Mouse (Mus musculus) hindbrain, embryonic 16.5 days (tissue): ENCODE results near the gene Crhr2. TPM values are rescaled to one million over a fixed set of nuclear protein-coding genes. Genes with fewer than 3 reads are reported as not detected.

Experiments used
- ATAC-seq: fragments of 200-750 bp; cut with Nextera tagmentation; 2 replicates; pipeline ENCODE4 v1.8.0; 2017; ENCODE audit warnings: moderate TSS enrichment, moderate library complexity
- H3K27ac ChIP-seq: fragments of 300-500 bp; sonication (generic); 2 replicates; pipeline ENCODE4 v1.5.1; 2014; ENCODE audit warnings: low read depth, mild to moderate bottlenecking, control low read depth, low read length, moderate library complexity
- H3K27me3 ChIP-seq: fragments of 300-500 bp; sonication (generic); replicated peaks from 2 replicates; pipeline ENCODE4 v1.6.1; 2014; ENCODE audit warnings: low read length; ENCODE audit not compliant: control insufficient read depth, insufficient read depth
- H3K36me3 ChIP-seq: fragments of 300-500 bp; sonication (generic); 2 replicates; pipeline ENCODE4 v1.6.1; 2014; ENCODE audit warnings: mild to moderate bottlenecking, low read length, moderate library complexity, mixed read lengths; ENCODE audit not compliant: control insufficient read depth, insufficient read depth
- H3K4me1 ChIP-seq: fragments of 300-500 bp; sonication (generic); 2 replicates; pipeline ENCODE4 v1.6.1; 2014; ENCODE audit warnings: low read depth, low read length; ENCODE audit not compliant: control insufficient read depth, insufficient read depth
- H3K4me2 ChIP-seq: fragments of 300-500 bp; sonication (generic); 2 replicates; pipeline ENCODE4 v1.6.1; 2014; ENCODE audit warnings: mild to moderate bottlenecking, low read length, control low read depth, moderate library complexity
- H3K4me3 ChIP-seq: fragments of 300-500 bp; sonication (generic); 2 replicates; pipeline ENCODE4 v1.5.1; 2014; ENCODE audit warnings: mild to moderate bottlenecking, low read length, control low read depth, moderate library complexity
- H3K9ac ChIP-seq: fragments of 300-500 bp; sonication (generic); 2 replicates; pipeline ENCODE4 v1.6.1; 2014; ENCODE audit warnings: low read depth, mild to moderate bottlenecking, control low read depth, low read length, moderate library complexity
- H3K9me3 ChIP-seq: fragments of 300-500 bp; sonication (generic); 2 replicates; pipeline ENCODE4 v1.6.1; 2014; ENCODE audit warnings: mild to moderate bottlenecking, low read length, moderate library complexity; ENCODE audit not compliant: control insufficient read depth
- WGBS: fragments of 180-500 bp; shearing (Covaris S2); extraction: QIAGEN DNeasy Blood & Tissue Kit; methylation state at CpG from one replicate; pipeline ENCODE4 v1.1.7; 2014; 5-methylcytosine and 5-hydroxymethylcytosine counted together
- polyA plus RNA-seq: library from polyadenylated mRNA; unstranded; fragments of >200 nt; fragmentation: Nextera tagmentation; extraction: Ambion mirVana; gene quantifications from 2 replicates; pipeline ENCODE4 v1.2.1, GENCODE M21; 2015

Crhr2 gene
- polyA plus RNA-seq, 1 experiment from 2014 or later, result 1.7 TPM

- ATAC-seq, result no peak
- Histone ChIP-seq H3K36me3 (peaks cover 38% of the 10 kb centered on the region), H3K4me1 (no peaks in the 10 kb centered on the region), H3K27me3 (no peaks in the 10 kb centered on the region), H3K9ac (no peak overlapping the region), H3K4me3 (no peak overlapping the region), H3K9me3 (no peaks in the 10 kb centered on the region), H3K4me2 (no peak overlapping the region), H3K27ac (no peak overlapping the region)
- 98% methylated on average over 7 of the region's 7 CpGs for WGBS
These were observed 68.4 kb downstream of the Crhr2 start for GRCm38 (mm10) chr6:55064477-55064827.

DNA sequence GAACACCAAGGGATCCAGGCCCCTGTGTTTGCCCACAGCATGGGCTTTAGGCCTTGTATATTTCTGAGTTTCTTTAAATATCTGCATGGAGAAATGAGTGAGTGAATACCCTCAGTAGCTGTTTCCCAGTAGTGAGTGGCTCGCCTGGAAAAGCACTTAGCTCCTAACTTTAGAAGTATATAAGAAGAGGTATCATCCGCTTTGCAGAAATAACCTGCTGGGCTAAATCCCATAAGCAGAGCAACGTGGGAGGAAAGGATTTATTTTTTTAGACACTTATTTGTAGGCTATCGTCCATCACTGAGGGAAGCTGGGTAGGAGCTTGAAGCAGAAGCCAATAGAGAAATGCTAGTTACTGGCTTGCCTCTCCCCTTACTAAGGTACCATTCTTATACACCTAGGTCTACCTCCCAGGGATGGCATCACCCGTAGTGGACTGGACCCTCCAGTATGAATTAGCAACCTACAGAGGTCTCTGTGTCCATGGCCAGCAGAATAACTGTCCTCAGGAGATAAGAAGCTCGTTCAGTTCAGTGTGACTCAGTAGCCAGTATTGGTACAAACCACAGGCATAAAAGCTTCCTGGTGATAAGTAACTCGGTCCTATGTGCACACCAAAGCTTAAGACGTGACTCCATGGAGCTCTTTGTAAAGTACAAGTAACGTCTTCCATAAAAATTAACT lies 68.9 kb downstream of the Crhr2 start:
- Histone ChIP-seq H3K4me2 (no peak overlapping the region), H3K27ac (no peak overlapping the region), H3K36me3 (peaks cover 34% of the 10 kb centered on the region), H3K27me3 (no peaks in the 10 kb centered on the region), H3K9me3 (no peaks in the 10 kb centered on the region), H3K9ac (no peak overlapping the region), H3K4me1 (no peaks in the 10 kb centered on the region), H3K4me3 (no peak overlapping the region)
- 95% methylated on average over 9 of the region's 9 CpGs for WGBS
- ATAC-seq, result no peak

DNA sequence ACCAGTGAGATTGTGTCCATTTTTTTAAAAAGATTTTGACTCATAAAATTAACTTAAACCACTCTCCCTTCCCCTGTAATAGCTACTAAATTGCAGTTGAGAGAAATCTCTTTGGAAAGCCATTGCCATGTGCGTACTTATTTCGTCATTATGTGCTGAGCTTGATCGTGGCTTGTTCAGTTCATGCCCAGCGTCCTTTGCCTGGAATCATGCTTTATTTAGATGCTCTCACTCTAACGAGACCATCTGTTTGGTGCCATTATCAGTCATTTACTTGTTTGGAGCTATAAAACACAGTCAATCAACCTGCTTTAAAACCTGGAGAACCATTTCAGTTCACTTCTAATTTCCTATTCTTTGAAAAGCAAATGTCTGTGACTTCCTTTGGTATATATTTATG lies 70.6 kb downstream of the Crhr2 start:
- Histone ChIP-seq H3K27me3 (no peaks in the 10 kb centered on the region), H3K36me3 (peaks cover 35% of the 10 kb centered on the region), H3K9me3 (no peaks in the 10 kb centered on the region), H3K9ac (no peak overlapping the region), H3K27ac (no peak overlapping the region), H3K4me2 (no peak overlapping the region), H3K4me3 (no peak overlapping the region), H3K4me1 (no peaks in the 10 kb centered on the region)
- 75% methylated on average over 5 of the region's 5 CpGs for WGBS
- no peak for ATAC-seq

- Histone ChIP-seq H3K36me3 (peaks cover 34% of the 10 kb centered on the region), H3K27ac (no peak overlapping the region), H3K9ac (no peak overlapping the region), H3K27me3 (no peaks in the 10 kb centered on the region), H3K4me2 (no peak overlapping the region), H3K4me1 (no peaks in the 10 kb centered on the region), H3K9me3 (no peaks in the 10 kb centered on the region), H3K4me3 (no peak overlapping the region)
- ATAC-seq, result no peak
- WGBS, result 93% methylated on average over 11 of the region's 11 CpGs
These were observed 71.5 kb downstream of the Crhr2 start for GRCm38 (mm10) chr6:55061328-55061727.

GRCm38 (mm10) chr6:55060241-55060825 lies 72.5 kb downstream of the Crhr2 start:
- Histone ChIP-seq H3K4me1 (no peaks in the 10 kb centered on the region), H3K9me3 (no peaks in the 10 kb centered on the region), H3K27ac (no peak overlapping the region), H3K9ac (no peak overlapping the region), H3K4me2 (no peak overlapping the region), H3K36me3 (peaks cover 32% of the 10 kb centered on the region), H3K27me3 (no peaks in the 10 kb centered on the region), H3K4me3 (no peak overlapping the region)
- WGBS, result 92% methylated on average over 7 of the region's 7 CpGs
- no peak for ATAC-seq

- Histone ChIP-seq H3K36me3 (peaks cover 37% of the 10 kb centered on the region), H3K4me2 (no peak overlapping the region), H3K27ac (no peak overlapping the region), H3K27me3 (no peaks in the 10 kb centered on the region), H3K9me3 (no peaks in the 10 kb centered on the region), H3K4me3 (no peak overlapping the region), H3K9ac (no peak overlapping the region), H3K4me1 (no peaks in the 10 kb centered on the region)
- WGBS, result 96% methylated on average over 3 of the region's 3 CpGs
- ATAC-seq, result no peak
These were observed 75.4 kb downstream of the Crhr2 start for GRCm38 (mm10) chr6:55057427-55057826.

- no peak overlapping the region for H3K4me3 ChIP-seq
- H3K4me2 ChIP-seq, result no peak overlapping the region
- H3K36me3 ChIP-seq, result peaks cover 48% of the 10 kb centered on the region
- H3K9me3 ChIP-seq, result no peaks in the 10 kb centered on the region
- H3K27ac ChIP-seq, result no peak overlapping the region
- no peaks in the 10 kb centered on the region for H3K27me3 ChIP-seq
- H3K4me1 ChIP-seq, result no peaks in the 10 kb centered on the region
- H3K9ac ChIP-seq, result no peak overlapping the region
- ATAC-seq, result no peak
- WGBS, result 87% methylated on average over 4 of the region's 4 CpGs
These were observed 78.3 kb downstream of the Crhr2 start for GRCm38 (mm10) chr6:55054491-55054890.

GRCm38 (mm10) chr6:55049186-55049585 lies 83.6 kb downstream of the Crhr2 start:
- Histone ChIP-seq H3K4me2 (no peak overlapping the region), H3K4me1 (peaks cover 4% of the 10 kb centered on the region; the same call in 1 of the 2 replicates), H3K9me3 (no peaks in the 10 kb centered on the region), H3K27ac (no peak overlapping the region), H3K9ac (no peak overlapping the region), H3K4me3 (no peak overlapping the region), H3K27me3 (no peaks in the 10 kb centered on the region), H3K36me3 (peaks cover 32% of the 10 kb centered on the region)
- ATAC-seq, result no peak
- 92% methylated on average over 10 of the region's 10 CpGs for WGBS

DNA sequence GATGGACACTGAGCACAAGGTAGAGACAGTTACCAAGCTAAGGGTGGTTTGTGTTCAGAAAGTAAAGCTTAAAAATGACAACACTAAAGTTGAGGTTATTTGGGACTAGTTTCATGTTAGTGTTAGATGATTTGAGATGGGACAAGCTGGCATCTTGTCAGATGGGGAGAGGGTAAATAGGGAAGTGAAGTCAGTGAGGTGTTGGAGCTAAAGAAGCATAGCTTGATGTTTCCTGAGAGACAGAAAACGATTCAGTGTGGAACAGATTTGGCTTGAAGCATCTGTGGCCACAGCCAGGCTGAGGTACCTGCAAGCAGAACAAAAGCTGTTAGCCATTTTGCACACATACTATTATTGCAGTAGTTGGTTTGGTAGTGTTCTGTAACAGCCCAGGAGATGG lies 87.5 kb downstream of the Crhr2 start:
- WGBS, result 71% methylated on average over 1 of the region's 1 CpGs
- H3K27me3 ChIP-seq, result no peaks in the 10 kb centered on the region
- no peak overlapping the region for H3K27ac ChIP-seq
- H3K9me3 ChIP-seq, result no peaks in the 10 kb centered on the region
- H3K36me3 ChIP-seq, result peaks cover 12% of the 10 kb centered on the region
- no peak overlapping the region for H3K4me2 ChIP-seq
- no peak for ATAC-seq
- H3K9ac ChIP-seq, result no peak overlapping the region
- H3K4me3 ChIP-seq, result no peak overlapping the region
- peaks cover 5% of the 10 kb centered on the region for H3K4me1 ChIP-seq
